Mouse (Mus musculus) cerebellum, adult 9-11 months (tissue): Measurements from ENCODE around the gene Krt24.
A peak's percentile ranks its signal among the peaks of the same experiment; 100 is the strongest.

Source experiments
- DNase-seq: peaks from one replicate; pipeline ENCODE4 v3.0.0; 2022

Krt24 gene

DNA sequence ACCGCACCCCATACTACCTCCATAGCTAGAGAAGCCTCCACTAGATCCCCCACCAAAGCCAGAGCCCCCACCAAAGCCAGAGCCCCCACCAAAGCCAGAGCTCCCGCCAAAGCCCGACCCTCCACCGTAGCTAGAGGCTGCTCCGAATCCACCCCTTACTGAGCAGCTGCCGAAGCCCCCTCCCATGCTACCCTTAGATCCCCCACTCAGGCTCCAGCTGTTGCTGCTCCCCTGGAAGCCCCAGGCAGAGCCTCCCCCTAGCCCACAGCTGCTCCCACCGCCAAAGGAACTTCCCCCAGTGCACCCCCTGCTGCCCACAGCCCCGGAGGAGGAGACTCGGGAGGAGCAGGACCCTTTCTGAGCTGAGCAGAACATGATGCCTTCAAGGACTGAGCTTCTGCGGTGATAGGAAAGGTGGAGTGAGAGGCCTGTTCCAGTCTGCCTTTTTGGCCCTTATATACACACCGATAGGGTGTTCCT is at the start of gene Krt24:
Gene Krt24, minus strand, starts transcription at position 430 of the 480 bp plus-strand sequence.
- DNase-seq, result peak; percentile 50

GRCm38 (mm10) chr11:99333426-99333825 is 48.4 kb upstream of the Krt24 start:
- no peak for DNase-seq

- DNase-seq, result no peak
These were observed 44.6 kb upstream of the Krt24 start for GRCm38 (mm10) chr11:99329655-99330054.

- no peak for DNase-seq
These were observed 37.8 kb upstream of the Krt24 start, which contains the start of gene Krt25 for GRCm38 (mm10) chr11:99322851-99323250. TSS of gene Krt25 (minus strand) at chr11:99322951.

- DNase-seq, result no peak
These were observed 36.0 kb upstream of the Krt24 start for GRCm38 (mm10) chr11:99321094-99321493.

DNA sequence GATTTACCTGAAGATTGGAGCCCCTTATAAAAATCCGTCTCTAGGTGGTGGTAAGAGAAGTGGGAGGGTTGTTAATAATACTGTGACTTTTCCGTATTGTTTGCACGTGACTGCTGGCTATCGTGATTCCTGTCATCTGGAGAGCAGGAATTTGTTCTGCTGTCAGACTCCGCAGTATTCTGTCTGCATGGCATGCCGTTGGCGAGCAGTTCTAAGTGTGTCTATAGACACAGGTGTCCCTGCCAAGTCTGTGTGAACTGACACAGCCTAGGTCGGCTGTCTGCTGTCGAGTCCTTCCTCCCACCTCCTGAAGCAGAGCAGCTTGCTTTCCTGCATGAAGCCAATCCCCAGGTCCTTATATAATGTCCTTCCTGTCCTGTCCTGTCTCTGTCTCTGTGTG is 34.1 kb upstream of the Krt24 start:
- no peak for DNase-seq

DNA sequence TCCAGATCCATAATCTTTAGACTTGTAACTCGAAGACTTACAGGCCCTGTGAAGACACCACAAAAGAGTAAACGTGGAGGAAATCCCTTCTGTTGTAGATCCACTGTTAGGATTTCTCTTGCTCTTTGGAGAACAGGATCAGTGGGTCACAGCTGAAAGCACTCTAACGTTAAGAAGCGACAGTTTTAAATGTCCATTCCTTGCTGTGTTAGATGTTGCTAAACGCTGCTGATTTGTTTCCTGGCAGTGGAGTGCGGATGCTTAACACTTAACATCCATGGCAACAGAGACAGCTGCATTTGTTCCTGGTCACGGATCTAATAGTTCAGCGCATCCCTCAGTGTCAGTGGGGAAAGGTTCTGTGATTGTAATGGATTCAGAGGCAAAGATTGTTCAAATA is 31.5 kb upstream of the Krt24 start:
- DNase-seq, result no peak

DNA sequence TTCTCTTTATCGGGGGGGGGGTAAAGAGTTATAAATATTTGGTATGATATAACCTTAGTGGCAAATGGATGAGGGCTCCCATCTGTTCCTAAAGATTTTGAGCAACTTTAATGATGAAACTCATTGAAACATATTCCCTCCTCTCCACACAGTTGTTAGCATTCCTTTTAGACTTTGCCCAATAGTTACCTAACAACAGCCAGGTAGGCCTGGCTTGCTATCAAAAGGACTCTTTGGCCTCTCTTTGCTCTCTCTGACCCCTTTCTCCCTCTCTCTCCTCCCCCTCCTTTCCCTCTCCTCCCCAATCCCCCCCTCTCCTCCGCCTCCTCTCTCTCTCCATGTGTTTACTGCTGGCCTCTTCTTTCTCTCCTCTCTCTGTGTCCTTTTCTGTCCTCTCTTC is 29.5 kb upstream of the Krt24 start:
- DNase-seq, result no peak

DNA sequence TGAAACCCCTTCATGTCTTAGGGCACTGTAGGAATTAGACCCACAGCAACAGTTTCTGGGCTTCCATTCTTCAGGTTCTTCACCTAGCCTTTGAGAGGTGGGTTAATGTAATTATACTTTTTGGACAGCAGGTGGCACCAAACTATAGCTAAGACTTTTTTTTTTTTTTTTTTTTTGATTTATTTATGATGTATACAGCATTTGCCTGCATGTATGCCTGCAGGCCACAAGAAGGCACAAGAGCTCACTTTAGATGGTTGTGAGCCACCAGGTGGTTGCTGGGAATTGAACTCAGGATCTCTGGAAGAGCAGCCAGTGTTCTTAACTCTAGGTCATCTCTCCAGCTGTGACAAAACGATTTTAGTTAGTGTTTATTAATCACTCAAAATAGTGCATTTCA is 25.8 kb upstream of the Krt24 start:
- no peak for DNase-seq

GRCm38 (mm10) chr11:99307579-99307978 is 22.5 kb upstream of the Krt24 start:
- peak; percentile 58 for DNase-seq

GRCm38 (mm10) chr11:99295039-99295438 is 10.0 kb upstream of the Krt24 start:
- no peak for DNase-seq

- peak; percentile 75 for DNase-seq
These were observed 7.8 kb upstream of the Krt24 start for GRCm38 (mm10) chr11:99292846-99293245.

GRCm38 (mm10) chr11:99284011-99284410 is 1.1 kb downstream of the Krt24 start:
- DNase-seq, result peak; percentile 85

DNA sequence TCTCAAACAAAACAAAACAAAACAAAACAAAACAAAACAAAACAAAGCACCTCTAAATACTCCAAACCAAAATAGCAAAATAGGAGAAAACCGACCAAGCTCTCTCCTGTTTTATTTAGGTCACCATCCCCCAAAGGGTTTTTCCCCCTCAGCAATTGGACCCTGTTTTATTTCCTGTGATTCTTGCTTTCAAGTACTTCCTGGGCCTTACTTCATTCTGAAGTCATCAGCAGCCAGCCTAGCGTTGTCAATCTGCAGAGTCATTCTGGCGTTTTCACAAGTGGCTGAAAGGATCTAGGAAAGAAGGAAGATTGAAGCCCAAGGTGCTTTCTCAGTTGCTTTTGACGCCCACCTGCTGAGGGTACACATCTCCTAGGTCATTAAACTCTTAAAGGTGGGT is 1.7 kb downstream of the Krt24 start:
- no peak for DNase-seq

GRCm38 (mm10) chr11:99281116-99281515 is 3.9 kb downstream of the Krt24 start:
- peak; percentile 62 for DNase-seq

GRCm38 (mm10) chr11:99279986-99280385 is 5.1 kb downstream of the Krt24 start:
- DNase-seq, result peak; percentile 69

- DNase-seq, result no peak
These were observed 8.3 kb downstream of the Krt24 start for GRCm38 (mm10) chr11:99276786-99277185.

- DNase-seq, result no peak
These were observed 9.4 kb downstream of the Krt24 start for GRCm38 (mm10) chr11:99275624-99276023.

- DNase-seq, result no peak
These were observed 12.3 kb downstream of the Krt24 start for GRCm38 (mm10) chr11:99272721-99273120.

GRCm38 (mm10) chr11:99269192-99269591 is 15.9 kb downstream of the Krt24 start:
- no peak for DNase-seq

- no peak for DNase-seq
These were observed 19.3 kb downstream of the Krt24 start for GRCm38 (mm10) chr11:99265796-99266195.

DNA sequence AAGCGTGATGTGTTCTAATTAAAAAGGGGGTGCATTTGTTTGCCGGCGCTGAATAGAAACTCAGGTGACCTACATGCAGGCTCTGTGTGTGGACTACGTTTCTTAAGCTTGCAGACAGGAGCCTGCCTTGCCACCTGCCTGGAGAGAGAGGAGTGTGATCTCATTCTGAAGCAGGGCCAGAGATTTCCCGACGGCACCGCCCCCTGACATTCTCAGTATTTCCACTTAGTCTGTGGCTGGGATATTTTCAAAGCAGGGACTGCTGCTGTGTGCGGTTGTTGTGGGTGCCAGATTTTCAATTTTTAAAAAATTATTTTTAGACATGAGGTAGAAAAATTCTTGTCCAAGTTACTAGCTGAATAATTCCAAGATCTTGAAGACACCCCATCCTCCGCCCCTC is 19.8 kb downstream of the Krt24 start:
- peak; percentile 79 for DNase-seq

DNA sequence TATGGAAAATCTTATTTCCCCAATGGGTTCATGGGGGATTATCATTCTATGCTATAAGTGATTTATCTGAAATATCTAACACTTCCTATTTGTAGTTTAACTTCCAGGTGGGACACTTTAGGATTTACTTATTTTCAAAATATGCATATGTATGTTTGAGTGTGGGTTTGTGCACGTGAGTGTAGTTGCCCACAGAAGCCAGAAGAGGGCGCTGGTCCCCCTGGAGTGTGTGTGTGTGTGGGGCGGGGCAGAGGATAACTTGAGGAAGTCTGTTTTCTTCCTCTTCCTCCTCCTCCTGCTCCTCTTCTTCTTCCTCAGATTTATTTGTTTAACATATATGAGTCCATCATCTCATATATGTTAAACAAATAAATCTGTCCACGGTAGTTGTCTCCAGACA is 28.8 kb downstream of the Krt24 start:
- DNase-seq, result no peak

GRCm38 (mm10) chr11:99255316-99255715 is 29.7 kb downstream of the Krt24 start:
- DNase-seq, result no peak

- DNase-seq, result no peak
These were observed 31.2 kb downstream of the Krt24 start for GRCm38 (mm10) chr11:99253893-99254292.

GRCm38 (mm10) chr11:99252671-99253070 is 32.4 kb downstream of the Krt24 start:
- DNase-seq, result no peak
